Mouse (Mus musculus) NIH3T3 (cell line): ENCODE measurements at regions not wholly inside any gene's neighbourhood (a gene's known extent, or its start where the extent isn't known, plus 50 kb on each side); places are given as distances from the start of the nearest gene placed in this dataset.

Source experiments
- DNase-seq: peaks from one replicate; pipeline ENCODE4 v3.0.0-alpha.2; 2012; ENCODE audit warnings: low read depth

GRCm38 (mm10) chr16:97234321-97234720, 63.8 kb upstream of the Dscam start:
- DNase-seq: no peak

DNA sequence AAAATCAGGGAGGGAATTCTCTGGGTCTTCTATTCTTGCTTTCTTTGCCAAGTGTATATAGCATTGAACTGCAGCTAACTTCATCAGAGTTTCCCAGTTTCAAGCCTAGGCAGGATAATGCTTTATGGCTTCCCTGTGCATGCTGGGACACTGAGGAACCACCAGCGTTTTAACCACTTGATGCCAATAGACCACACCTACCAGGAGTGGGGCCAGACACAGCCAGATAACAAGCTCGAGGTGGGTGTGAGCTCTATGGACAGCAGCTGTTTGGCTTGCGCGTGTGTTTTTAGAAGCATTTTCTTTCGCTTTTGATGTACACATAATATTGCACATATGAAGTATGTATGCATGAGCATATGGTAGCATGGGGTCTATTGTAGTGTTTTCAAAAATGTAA, 69.1 kb upstream of the Dscam start:
- no peak for DNase-seq

DNA sequence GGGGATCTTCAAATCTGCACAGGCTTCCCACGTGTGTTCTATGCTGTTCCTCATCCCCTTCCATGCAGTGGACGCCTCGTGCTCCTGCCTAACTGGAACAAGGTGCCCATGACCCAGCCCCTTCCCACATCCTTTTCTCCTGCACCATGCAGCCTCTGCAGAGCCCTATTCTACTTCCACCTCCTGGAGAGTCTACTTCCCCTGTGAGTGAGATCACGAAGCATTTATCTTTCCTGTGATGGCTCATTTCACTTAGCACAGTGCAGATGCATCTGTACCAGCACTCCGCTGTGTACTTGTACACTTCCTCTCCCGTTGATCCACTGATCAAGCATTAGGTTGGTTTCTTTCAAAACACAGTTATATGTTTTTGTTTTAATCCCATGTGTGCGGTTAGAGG, 69.5 kb upstream of the Dscam start:
- DNase-seq: no peak

DNA sequence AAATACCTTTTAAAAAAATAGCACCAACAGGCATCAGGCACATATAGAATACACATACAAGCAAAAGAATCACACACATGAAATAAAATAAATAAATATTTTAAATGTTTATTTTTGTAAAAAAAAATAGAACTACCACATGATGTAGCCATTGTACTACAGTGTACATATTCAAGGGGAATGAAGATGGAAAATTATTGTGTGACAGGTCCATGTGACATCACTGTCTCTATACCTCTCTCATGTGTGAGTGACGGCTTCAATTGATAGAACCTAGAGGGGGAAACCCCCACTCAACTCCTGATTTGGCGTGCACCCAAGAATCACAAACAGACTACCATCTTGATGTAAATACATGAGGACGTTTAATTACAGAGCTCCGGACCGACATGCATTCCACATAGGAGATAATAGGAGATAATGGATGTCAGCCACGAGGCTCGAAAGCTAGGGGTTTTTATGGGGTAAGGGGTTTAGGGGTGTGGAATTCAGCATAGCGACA, 70.4 kb upstream of the Dscam start:
- no peak for DNase-seq

DNA sequence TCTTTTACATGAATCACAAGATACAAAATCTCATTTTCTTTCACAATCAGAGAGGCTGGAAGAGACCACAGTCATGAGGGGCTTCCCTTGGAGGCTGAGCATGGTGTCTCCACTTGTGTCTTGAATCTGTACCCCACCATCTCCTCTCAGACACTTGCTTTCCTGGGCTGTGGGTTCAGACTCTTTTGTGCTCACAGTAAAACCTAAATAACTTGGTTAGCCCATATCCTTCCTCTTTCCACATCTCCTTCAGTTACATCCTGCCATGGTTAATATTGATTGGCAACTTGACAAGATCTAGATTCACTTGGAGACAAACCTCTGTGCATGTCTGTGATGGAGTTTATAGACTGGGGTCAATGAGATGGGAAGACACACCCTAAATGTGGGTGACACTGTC, 71.1 kb upstream of the Dscam start:
- DNase-seq: no peak

DNA sequence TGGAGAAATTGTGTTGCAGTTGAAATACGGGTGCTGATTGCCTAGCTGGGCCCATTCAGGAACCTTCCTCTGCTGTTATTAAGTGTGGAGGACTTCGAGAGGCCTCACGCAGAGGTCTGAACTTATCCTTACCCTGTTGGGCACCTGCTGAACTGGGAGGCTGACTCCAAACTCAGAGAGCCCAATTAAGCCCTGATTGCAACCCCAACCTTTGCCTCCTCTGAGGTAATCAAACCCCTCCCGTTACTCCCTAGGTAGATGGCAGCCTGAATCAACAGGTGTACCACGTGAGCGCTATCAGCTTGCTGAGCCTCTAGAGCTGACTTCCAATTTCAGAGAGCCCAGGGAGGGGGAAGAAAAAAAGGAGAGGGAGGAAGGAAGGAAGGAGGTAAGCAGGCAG, 79.9 kb upstream of the Dscam start:
- DNase-seq: no peak

DNA sequence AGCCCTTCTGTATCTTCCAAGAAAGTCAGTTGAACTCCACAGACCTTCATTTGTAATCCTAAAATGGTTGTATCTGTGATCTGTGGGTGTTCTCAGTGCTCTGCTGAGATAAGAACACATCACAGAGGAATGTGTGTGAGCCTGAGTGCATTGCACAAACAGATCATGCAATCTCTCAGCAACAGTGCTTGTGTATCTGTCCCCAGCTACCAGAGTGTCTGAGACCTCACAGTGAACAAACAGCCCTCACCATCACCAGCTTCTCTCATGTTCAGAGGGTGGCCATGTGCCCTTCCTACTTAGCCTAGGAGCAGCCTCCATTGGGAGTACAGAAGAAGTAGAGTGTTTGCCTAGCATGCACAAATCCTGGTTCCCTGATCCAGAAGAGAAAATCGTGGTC, 82.0 kb upstream of the Dscam start:
- no peak for DNase-seq

- DNase-seq: peak; percentile 5
These were observed 82.6 kb upstream of the Dscam start for GRCm38 (mm10) chr16:97252997-97253635.

DNA sequence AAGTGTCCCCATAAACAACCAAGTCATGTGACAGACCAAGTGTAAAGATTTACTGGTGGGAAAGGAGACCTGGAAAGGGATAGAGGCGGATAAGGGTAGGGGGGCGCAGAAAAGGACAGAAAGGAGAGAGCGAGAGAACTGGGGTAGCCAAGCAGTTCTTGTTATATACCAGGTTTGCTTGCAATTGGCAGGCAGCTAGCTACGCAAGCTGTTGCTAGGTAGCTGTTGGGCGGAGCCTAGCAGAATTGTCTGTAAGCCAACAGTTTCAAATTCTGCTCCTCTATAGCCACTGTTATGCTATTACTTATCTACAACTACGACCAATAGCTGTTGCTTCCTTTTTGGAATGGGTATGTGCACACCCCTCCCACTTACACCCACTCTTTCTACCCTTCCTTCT, 88.3 kb upstream of the Dscam start:
- DNase-seq: no peak

DNA sequence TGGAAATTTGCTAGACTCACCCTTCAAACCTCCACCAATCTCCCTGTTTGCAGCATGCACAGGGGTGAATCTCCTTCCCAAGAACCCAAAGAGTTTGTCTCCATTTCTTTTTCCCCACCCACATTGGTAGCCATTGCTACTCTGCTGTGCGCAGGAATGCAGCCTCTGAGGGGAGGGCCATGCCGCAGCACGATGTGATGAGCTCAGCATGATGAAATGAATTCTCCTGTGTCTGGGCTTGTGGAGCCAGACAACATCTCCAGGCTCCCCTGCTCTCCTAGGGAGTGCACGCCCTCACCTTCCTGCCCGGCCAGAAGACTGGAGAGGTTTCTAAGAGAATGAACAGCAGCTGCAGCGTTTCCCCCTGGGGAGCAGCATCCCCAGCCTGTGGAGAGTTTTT, 92.9 kb upstream of the Dscam start:
- no peak for DNase-seq

DNA sequence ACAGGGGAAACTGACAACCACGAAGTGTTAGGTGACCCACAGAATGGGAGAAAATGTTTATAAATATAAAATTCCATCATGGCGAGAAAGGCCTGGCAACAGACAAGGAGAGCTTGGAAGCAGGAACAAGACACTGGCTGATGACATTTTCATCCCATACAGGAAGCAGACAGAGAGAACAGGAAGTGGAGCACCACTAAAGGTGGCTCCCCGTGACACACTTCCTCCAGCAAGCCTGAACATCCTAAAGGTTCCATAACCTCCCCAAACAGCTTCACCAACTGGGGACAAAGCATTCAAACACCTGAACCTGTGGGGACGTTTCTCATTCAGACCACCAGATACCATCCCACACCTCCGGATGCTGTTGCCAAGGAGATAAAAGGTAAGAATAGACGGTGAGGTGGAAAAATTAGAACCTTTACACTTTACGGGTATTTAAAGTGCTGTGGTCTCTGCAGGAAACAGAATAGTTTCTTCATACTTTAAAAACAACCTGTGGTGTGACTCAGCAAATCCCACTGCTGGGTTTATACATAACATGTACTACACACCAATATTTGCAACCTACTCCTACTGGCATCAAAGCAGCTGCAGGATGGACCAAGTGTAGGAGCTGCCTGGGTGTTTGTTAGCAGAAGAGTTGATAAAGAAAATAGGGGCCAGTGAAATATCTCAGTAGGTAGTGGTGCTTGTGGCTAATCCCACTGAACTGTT, 86.0 kb upstream of the Bace2 start:
- DNase-seq: no peak

GRCm38 (mm10) chr16:97271264-97271663, 85.3 kb upstream of the Bace2 start:
- DNase-seq: no peak

- peak; percentile 73 for DNase-seq
These were observed 84.4 kb upstream of the Bace2 start for GRCm38 (mm10) chr16:97272035-97272631.

DNA sequence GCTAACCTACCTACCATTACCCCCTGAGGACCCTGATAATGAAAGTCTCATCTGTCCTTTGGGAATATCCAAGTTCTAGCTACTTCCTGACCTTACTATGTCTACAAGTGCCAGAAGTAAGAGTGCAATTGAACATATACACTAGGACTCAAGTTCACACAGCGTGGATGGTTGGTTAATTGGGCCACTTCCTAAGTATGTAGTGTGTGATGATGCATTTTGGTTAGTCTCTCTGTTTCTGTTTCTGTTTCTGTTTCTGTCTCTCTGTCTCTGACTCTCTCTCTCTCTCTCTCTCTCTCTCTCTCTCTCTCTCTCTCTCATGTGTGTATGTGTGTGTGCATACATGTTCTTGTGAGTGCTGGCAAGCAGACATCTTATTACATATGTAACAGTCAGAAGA, 77.6 kb upstream of the Bace2 start:
- no peak for DNase-seq

GRCm38 (mm10) chr16:97281615-97282110, 74.9 kb upstream of the Bace2 start:
- DNase-seq: peak; percentile 14

DNA sequence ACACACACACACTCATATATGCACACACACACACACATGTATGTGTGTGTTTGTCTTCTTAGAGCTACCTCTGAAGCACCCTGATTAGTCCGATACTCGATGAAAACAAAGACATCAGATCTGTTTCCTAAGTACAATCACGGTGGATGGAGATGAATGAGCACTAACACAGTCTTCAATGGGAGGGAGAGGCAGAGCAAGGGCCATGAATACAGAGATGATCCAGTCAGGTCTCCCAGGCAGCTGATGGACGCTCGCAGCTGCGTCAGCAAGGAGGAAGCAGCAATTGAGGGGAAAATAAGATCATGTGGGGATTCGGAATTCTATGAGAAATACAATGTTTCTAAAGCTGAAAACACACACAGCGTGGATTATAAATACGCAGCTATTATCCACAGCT, 73.6 kb upstream of the Bace2 start:
- DNase-seq: no peak

GRCm38 (mm10) chr16:97285886-97286447, 70.6 kb upstream of the Bace2 start:
- peak; percentile 32 for DNase-seq

DNA sequence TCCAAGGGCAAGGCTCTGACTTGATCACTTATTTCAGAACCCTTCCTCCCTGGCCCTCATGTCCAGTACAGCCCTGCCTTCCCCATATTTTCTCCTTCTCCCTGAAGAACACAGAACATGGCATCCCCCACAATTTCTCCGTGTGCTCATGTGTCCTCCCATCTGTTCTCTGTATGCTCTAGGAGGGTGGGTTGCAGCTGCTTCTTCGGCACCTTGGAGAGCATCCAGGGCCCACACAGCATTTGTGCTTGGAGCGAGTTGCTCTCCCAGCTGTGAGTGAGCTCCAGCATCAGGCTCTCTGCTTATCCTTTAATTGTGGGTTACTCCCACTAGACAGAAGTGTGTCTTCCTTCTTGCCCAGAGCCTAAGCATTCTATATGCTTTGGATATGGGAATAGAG, 69.8 kb upstream of the Bace2 start:
- DNase-seq: peak; percentile 42

- DNase-seq: peak; percentile 81
These were observed 67.9 kb upstream of the Bace2 start for GRCm38 (mm10) chr16:97288634-97289033.

DNA sequence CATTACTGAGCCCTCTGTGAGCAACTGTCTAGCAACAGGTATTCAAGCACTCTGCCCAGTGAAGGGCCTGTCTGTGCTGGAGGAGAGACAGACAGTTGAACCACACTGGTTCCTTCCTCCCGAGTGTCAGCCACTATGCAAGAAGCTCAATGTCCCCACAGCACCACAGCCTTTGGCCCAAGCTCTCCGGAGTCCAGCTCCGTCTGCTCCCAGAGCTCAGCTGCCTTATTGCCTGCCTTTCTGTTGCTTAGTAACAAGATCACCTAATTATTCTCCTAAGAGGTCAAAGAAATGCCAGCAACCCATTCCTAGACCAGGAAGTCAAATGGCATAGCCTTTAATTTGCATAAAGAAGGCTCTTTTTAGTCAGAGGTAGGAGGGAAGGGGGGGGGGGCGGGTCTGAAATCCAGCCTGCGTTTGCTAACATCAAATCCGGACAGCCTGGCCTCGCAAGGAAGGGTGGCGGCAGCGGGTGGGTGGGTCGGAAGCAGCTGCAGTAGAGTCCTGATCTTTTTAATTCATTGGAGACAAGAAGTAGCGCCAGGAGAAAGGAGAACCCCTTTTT, 64.0 kb upstream of the Bace2 start:
- DNase-seq: no peak

DNA sequence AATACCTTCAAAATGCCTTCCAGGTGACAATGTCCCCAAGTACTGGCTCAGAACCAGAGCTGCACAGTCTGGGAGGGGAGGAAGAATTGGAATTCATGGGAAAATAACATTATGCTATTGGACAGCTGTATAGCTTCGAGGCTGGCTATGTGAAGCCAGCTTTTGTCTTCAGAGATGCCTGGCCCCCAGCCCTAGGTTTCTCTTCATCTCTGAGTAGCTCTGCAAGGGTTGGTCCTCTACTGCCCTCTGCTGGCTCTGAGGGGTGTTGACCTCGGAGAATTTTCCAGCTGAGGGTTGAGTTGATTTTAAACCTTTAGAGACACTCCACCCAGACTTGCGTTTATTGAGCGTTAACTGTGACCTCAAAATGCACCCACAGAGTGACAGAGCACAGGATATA, 63.3 kb upstream of the Bace2 start:
- peak; percentile 83 for DNase-seq

- no peak for DNase-seq
These were observed 59.4 kb upstream of the Bace2 start for GRCm38 (mm10) chr16:97297140-97297539.
